Mouse (Mus musculus) midbrain, embryonic 13.5 days (tissue): ENCODE results near the gene Lingo1. TPM values are rescaled to one million over a fixed set of nuclear protein-coding genes. Genes with fewer than 3 reads are reported as not detected.

ENCODE experiments used
- ATAC-seq: fragments of 200-750 bp; cut with Nextera tagmentation; 2 replicates; pipeline ENCODE4 v1.8.0; 2017; ENCODE audit warnings: mild to moderate bottlenecking, moderate TSS enrichment, moderate library complexity
- H3K27ac ChIP-seq: fragments of 300-500 bp; sonication (generic); 2 replicates; pipeline ENCODE4 v1.5.1; 2015; ENCODE audit warnings: inconsistent platforms, mild to moderate bottlenecking, moderate library complexity
- H3K27me3 ChIP-seq: fragments of 300-500 bp; sonication (generic); 2 replicates; pipeline ENCODE4 v1.6.1; 2015; ENCODE audit warnings: mild to moderate bottlenecking, inconsistent platforms
- H3K36me3 ChIP-seq: fragments of 300-500 bp; sonication (generic); 2 replicates; pipeline ENCODE4 v1.6.1; 2015; ENCODE audit warnings: mild to moderate bottlenecking, inconsistent platforms
- H3K4me1 ChIP-seq: fragments of 300-500 bp; sonication (generic); replicated peaks from 2 replicates; pipeline ENCODE4 v1.6.1; 2015; ENCODE audit warnings: inconsistent platforms
- H3K4me2 ChIP-seq: fragments of 300-500 bp; sonication (generic); replicated peaks from 2 replicates; pipeline ENCODE4 v1.6.1; 2015; ENCODE audit warnings: moderate library complexity, mild to moderate bottlenecking, inconsistent platforms
- H3K4me3 ChIP-seq: fragments of 300-500 bp; sonication (generic); replicated peaks from 2 replicates; pipeline ENCODE4 v1.5.1; 2015; ENCODE audit warnings: mild to moderate bottlenecking, inconsistent platforms
- H3K9ac ChIP-seq: fragments of 300-500 bp; sonication (generic); replicated peaks from 2 replicates; pipeline ENCODE4 v1.6.1; 2015; ENCODE audit warnings: mild to moderate bottlenecking, inconsistent platforms
- H3K9me3 ChIP-seq: fragments of 300-500 bp; sonication (generic); 2 replicates; pipeline ENCODE4 v1.6.1; 2016; ENCODE audit warnings: mild to moderate bottlenecking, inconsistent platforms
- WGBS: fragments of 180-500 bp; shearing (Covaris S2); methylation state at CpG from one replicate; pipeline ENCODE4 v1.1.7; 2015; 5-methylcytosine and 5-hydroxymethylcytosine counted together
- polyA plus RNA-seq: library from polyadenylated mRNA; unstranded; fragments of >200 nt; fragmentation: Nextera tagmentation; extraction: Ambion mirVana; gene quantifications from 2 replicates; pipeline ENCODE4 v1.2.1, GENCODE M21; 2015

Gene Lingo1
- polyA plus RNA-seq, 1 experiment from 2014 or later = 39.0 TPM

DNA sequence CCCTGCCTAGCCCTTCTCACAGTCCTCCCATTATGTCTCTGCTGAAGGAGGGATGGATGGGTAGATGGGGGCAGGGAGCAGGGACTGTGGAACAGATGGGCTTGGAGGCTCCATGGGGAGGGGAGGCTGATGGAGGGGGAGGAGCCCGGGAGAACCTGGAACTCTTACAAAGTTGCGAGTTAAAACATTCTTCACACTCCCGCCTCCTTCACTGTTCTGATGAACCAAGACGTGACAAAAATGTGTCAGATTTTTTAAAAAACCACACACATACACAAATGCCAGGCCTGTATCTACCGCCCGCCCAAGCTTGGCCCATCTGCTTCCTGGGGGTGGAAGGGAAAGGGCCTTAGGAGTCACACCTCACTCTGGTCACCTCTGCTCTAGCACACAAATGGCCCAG lies 138.3 kb downstream of the Lingo1 start:
- no peak overlapping the region for H3K27ac ChIP-seq
- no peak for ATAC-seq

DNA sequence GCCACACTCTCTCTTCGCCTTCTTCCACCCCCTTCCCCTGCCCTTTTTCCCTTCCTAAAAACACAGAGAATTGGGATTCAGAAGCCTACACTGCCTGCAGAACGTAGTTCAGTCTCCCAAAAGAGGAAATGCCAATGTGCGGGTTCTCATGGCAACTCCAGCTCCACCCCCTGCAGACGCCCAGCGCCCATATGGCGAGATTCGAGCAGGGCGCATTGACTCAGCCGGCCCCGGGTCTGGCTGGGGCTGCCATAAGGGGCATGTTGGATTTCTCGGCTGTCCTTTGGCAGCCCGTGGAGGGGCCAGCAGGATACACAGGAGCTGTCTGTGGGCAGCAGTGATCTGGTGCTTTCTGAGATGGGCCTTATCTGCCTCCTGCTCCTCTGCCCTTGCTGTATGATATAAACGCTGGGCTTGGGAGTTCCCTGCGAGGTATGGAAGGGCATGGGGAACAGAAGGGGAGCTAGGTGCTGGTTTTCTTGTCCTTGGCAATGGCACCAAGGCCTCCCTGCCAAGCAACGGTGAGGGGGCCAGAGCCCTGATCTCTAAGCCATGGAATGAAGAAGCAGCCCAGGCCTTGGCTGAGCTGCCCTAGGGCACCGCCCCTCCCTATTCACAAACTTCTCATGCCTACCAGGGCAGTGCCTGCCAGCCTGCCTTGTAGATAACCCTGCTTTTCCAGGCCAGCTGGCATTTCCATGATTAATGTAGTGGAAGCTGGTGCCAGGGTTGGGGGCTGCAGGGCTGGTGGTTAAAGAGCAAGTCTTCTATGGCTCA lies 139.3 kb downstream of the Lingo1 start:
- peak; percentile 48; the same call in 1 of the 2 replicates for ATAC-seq
- no peak overlapping the region for H3K4me2 ChIP-seq
- no peak overlapping the region; the same call in 1 of the 2 replicates for H3K9ac ChIP-seq
- 0 out of 2 replicates have a peak, but pooled peaks cover 10% of the 10 kb centered on the region for H3K27me3 ChIP-seq
- no peaks in the 10 kb centered on the region for H3K36me3 ChIP-seq
- WGBS = 59% methylated on average over 16 of the region's 16 CpGs
- no peak overlapping the region for H3K4me3 ChIP-seq
- H3K9me3 ChIP-seq = no peaks in the 10 kb centered on the region
- H3K4me1 ChIP-seq = peaks cover 25% of the 10 kb centered on the region
- H3K27ac ChIP-seq = no peak overlapping the region

More for the DNA sequence above, 138.3 kb downstream of the Lingo1 start:
- no peaks in the 10 kb centered on the region for H3K36me3 ChIP-seq
- H3K27me3 ChIP-seq = 0 out of 2 replicates have a peak, but pooled peaks cover 10% of the 10 kb centered on the region
- 74% methylated on average over 6 of the region's 6 CpGs for WGBS
- peaks cover 27% of the 10 kb centered on the region for H3K4me1 ChIP-seq
- H3K9ac ChIP-seq = no peak overlapping the region
- no peak overlapping the region for H3K4me2 ChIP-seq
- no peak overlapping the region for H3K4me3 ChIP-seq
- H3K9me3 ChIP-seq = no peaks in the 10 kb centered on the region

DNA sequence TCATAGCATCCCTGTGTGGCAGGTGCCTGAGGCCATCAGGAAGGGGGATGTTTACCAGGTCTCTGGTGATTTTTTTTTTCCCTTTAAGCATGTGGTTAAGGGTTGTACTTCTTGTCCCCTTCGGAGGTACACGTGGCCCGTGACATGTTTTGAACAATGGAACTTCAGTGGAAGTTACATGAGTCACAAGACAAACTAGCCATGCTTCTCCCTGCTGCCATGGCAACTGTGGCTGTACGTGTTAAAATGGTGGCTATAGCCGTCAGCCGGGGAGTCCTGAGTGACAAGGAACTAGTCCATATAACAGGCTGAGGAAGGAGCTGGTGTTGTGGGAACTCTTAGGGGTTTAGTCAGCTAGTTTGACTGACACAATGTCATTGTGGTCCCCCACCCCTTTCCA lies 141.1 kb downstream of the Lingo1 start:
- no peak for ATAC-seq
- peaks cover 25% of the 10 kb centered on the region for H3K4me1 ChIP-seq
- no peaks in the 10 kb centered on the region for H3K36me3 ChIP-seq
- H3K4me3 ChIP-seq = no peak overlapping the region
- H3K9me3 ChIP-seq = no peaks in the 10 kb centered on the region
- no peak overlapping the region for H3K27ac ChIP-seq
- no peak overlapping the region for H3K9ac ChIP-seq
- H3K4me2 ChIP-seq = no peak overlapping the region
- 29% methylated on average over 6 of the region's 6 CpGs for WGBS
- 0 out of 2 replicates have a peak, but pooled peaks cover 3% of the 10 kb centered on the region for H3K27me3 ChIP-seq

DNA sequence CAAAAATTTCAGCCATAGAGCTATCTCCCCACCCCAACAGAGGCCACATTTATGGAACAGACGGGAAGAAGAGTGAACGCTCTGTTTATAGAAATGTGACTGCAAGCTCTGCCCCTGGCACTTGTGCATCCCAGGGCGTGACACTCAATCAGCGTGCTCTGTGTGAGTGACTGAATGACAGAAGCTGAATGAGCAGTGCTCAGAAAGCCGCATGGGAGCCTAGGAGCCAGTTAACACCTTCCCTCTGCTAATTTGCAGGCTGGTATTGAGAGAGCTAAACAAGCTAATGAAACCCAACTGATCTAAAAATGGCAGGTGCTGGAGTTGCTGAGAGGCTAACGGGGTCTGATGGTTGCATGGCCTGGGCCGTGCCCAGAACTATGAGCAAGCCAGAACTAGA lies 143.7 kb downstream of the Lingo1 start:
- WGBS = 75% methylated on average over 7 of the region's 7 CpGs
- Histone ChIP-seq H3K27ac (no peak overlapping the region), H3K36me3 (no peaks in the 10 kb centered on the region), H3K4me1 (peaks cover 25% of the 10 kb centered on the region), H3K9ac (no peak overlapping the region), H3K4me3 (no peak overlapping the region), H3K4me2 (no peak overlapping the region), H3K9me3 (no peaks in the 10 kb centered on the region), H3K27me3 (no peaks in the 10 kb centered on the region)
- no peak for ATAC-seq

DNA sequence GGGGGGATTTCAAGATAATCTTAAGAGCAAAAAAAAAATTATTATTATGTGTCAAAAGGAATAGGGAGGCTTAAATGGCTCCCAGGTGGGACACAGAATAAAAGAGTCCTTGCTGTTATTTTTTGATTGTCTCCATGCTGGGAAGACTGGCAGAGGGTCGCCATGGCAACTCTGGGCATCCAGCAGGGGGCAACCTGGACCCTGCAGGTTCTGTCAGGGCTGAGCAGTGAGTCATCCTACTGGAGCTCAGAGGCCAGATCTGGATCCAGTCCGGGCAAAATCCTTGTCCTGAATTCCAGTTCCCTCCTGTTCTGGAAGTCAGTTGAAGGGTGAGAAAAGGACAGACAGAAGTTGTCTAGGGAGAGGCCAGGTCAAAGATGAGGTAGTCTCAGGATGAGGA lies 144.7 kb downstream of the Lingo1 start:
- H3K4me3 ChIP-seq = no peak overlapping the region
- 46% methylated on average over 2 of the region's 2 CpGs for WGBS

DNA sequence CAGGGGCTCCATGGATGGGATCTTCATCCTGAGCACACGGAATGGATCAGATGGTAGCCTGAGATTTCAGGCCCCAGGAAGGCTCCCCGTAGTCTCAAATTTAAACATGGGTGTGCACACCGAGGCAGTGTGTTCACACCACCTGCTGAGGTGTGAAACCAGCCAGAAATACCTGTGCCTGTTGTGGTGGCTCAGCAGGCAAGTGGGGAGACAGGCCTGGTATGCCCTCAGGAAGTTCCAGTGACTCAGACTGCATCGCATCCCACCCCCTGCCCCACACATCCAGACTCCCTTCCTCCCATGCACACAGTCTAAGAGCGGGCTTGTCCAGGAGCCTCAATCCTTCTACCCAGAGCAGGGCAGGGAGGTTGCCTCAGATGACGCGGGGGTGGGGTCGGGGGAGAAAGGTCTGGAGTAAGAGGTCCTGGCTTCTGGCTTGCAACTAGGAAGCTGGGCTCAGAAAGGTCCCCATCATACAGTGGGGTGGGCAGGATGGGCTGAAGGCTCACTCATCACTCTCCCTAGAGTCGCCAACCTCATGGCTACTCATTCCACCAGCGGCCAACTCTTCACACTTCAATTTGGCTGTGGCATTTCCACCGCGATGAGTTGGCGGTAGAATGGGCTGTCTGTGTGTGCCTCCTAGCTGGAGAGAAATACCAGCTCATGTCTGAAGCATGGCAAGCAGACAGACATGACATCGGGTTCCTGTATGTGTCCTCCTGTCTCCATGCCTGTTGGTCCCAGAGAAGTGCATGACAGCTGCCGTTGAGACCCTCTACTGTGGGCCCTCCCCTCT lies 149.8 kb downstream of the Lingo1 start:
- Histone ChIP-seq H3K9me3 (no peaks in the 10 kb centered on the region), H3K27me3 (peaks cover 12% of the 10 kb centered on the region; the same call in 1 of the 2 replicates), H3K4me2 (no peak overlapping the region), H3K9ac (no peak overlapping the region), H3K4me3 (no peak overlapping the region), H3K36me3 (no peaks in the 10 kb centered on the region), H3K4me1 (peaks cover 30% of the 10 kb centered on the region), H3K27ac (no peak overlapping the region)
- 92% methylated on average over 15 of the region's 15 CpGs for WGBS
- no peak for ATAC-seq

More for the DNA sequence above, 144.7 kb downstream of the Lingo1 start:
- Histone ChIP-seq H3K9ac (no peak overlapping the region), H3K27ac (no peak overlapping the region), H3K4me2 (no peak overlapping the region), H3K27me3 (peaks cover 9% of the 10 kb centered on the region; the same call in 1 of the 2 replicates), H3K9me3 (no peaks in the 10 kb centered on the region), H3K4me1 (peaks cover 20% of the 10 kb centered on the region), H3K36me3 (no peaks in the 10 kb centered on the region)
- ATAC-seq = no peak

DNA sequence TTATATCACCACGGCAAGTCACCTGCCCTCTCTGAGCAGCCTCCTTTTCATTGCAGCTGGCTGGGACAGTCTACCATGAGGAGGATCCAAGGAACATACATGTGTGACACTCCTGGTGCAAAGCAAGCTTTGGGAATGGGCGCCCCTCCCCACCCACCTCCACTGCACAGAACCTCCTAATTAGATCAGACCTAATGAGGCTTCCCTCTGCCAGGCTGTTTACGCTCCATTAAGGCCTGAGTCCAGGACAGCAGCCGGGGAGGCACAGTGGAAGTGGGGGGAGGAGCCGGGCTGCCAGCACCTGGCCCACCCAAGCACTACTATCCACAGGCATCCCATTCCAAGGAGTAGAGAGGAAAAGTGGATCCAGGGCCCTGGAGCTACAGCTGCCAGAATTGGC lies 152.8 kb downstream of the Lingo1 start:
- Histone ChIP-seq H3K4me3 (no peak overlapping the region), H3K9me3 (no peaks in the 10 kb centered on the region), H3K27ac (no peak overlapping the region), H3K4me1 (peaks cover 36% of the 10 kb centered on the region), H3K9ac (no peak overlapping the region), H3K36me3 (no peaks in the 10 kb centered on the region), H3K4me2 (no peak overlapping the region), H3K27me3 (peaks cover 19% of the 10 kb centered on the region)
- 47% methylated on average over 5 of the region's 5 CpGs for WGBS
- peak; percentile 32 for ATAC-seq

DNA sequence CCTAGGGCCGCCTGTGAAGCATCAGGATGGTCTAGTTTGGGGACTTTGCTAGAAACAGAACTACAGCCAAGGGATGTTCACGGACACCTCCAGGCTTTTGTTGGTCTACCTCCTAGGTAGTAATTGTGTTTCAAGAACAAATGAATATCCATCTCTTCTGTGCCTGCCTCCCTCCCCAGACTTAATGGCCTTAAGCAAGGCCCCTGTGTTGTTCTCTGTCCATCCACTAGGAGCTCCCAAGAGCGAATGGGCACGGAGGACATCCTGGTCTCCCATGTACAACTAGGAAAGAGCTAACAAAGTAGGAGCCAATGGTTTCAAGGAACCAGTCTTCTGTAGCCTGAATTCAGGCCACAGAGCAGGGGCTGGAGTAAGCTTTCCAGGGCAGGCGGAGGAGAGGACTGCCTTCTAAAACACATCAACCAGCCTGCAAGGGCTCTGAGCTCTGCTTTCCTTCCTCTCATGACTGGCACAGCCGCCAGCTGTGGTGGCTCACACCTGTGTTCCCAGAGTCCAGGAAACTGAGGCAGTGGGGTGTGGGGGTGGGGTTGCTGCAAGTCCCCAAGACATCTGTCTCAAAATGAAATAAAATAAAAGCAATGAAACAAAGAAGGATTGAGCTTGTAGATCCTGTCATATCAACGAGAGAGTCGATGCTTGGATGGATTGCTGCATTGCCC lies 157.9 kb downstream of the Lingo1 start:
- no peak overlapping the region for H3K9ac ChIP-seq
- H3K27me3 ChIP-seq = peaks cover 40% of the 10 kb centered on the region
- H3K4me1 ChIP-seq = peaks cover 42% of the 10 kb centered on the region
- whole genome bisulfite sequencing = 54% methylated on average over 8 of the region's 8 CpGs
- H3K9me3 ChIP-seq = no peaks in the 10 kb centered on the region
- no peak overlapping the region for H3K4me3 ChIP-seq
- H3K4me2 ChIP-seq = no peak overlapping the region
- H3K36me3 ChIP-seq = no peaks in the 10 kb centered on the region
- H3K27ac ChIP-seq = no peak overlapping the region
- ATAC-seq = no peak

DNA sequence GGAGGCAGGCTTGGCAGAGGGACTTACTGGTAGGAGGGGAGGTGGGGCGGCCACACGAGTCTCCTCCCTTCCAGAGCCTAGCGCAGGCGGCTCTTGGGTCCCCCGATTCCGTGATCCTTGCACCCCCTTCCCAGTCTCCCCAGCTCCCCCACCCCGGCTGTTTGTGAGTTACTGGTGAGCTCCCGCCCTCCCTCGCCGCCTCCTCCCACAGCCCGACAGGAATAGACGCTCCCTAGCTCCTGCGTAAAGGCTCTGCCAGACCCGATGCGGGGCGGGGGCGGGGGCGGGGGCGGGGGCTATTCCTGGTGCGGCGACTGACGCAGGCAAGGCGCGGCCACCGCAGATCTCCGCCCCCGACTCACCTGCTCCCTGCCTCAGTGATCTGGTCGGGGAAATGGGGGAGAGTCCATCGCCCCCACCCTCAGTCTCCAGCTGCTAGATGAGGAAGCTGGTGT lies 158.8 kb downstream of the Lingo1 start:
- H3K36me3 ChIP-seq = no peaks in the 10 kb centered on the region

DNA sequence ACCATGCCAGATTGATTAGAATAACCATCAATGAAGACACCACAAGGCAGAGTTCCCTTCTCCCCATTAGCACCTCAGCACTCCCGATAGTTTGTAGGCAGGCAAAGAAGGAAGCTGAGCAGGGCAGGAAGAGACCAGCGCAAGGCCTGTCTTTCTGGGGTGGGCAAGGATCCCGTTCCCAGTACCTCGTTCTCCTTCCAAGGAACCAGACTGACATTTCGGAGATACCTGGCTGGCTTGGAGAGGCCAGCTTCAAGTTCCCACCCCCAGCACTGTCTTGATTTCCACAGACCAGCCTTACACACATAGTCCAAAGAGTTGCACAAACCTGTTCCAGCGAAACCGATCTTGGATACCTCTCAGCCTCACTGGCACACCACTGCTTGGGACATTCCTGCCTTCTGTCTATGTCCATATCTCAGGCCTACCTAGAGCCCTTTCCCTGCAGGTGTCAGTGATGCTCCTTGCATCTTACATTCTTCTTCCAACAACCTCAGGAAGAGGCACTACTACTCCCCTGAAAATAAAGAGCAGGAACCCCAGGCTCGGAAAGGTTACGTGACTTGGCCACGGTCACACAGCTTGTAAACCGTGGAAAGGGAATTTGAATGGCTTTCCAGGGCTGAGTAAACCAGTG lies 159.4 kb downstream of the Lingo1 start:
- no peak for ATAC-seq
- Histone ChIP-seq H3K4me2 (peak overlapping the region; percentile 37), H3K4me3 (no peak overlapping the region), H3K27ac (no peak overlapping the region), H3K27me3 (peaks cover 41% of the 10 kb centered on the region), H3K9ac (no peak overlapping the region), H3K36me3 (no peaks in the 10 kb centered on the region), H3K4me1 (peaks cover 43% of the 10 kb centered on the region), H3K9me3 (no peaks in the 10 kb centered on the region)
- 56% methylated on average over 11 of the region's 11 CpGs for WGBS

More for the DNA sequence above, 158.8 kb downstream of the Lingo1 start:
- Histone ChIP-seq H3K27ac (no peak overlapping the region), H3K4me3 (no peak overlapping the region), H3K4me2 (peak overlapping the region; percentile 37), H3K9ac (no peak overlapping the region), H3K4me1 (peaks cover 39% of the 10 kb centered on the region), H3K27me3 (peaks cover 41% of the 10 kb centered on the region), H3K9me3 (no peaks in the 10 kb centered on the region)
- WGBS = 3% methylated on average over 23 of the region's 29 CpGs
- no peak for ATAC-seq

DNA sequence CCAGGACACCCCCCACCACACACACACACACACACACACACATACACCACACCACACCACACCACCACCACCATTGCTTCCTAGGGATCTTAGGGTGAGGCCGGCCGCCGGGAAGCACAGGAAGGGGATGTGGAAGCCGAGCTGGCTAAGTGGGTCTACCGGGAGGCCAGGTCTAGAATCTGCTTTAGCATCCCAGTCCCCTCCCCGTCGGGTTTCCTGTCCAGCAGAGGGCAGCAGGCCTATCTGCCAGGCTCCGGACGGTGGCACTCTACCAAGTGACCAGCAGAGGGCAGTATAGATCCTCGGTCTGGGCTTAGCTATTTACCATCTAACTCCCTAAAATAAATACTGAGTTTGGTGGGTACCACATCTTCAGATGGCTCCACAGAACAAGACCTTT lies 160.1 kb downstream of the Lingo1 start:
- H3K9me3 ChIP-seq = no peaks in the 10 kb centered on the region
- ATAC-seq = peak; percentile 78
- peak overlapping the region; percentile 93 for H3K27ac ChIP-seq
- H3K4me1 ChIP-seq = peaks cover 49% of the 10 kb centered on the region
- H3K4me3 ChIP-seq = peak overlapping the region; percentile 80
- H3K4me2 ChIP-seq = peak overlapping the region; percentile 77
- peak overlapping the region; percentile 95; the same call in 1 of the 2 replicates for H3K9ac ChIP-seq
- H3K36me3 ChIP-seq = no peaks in the 10 kb centered on the region
- H3K27me3 ChIP-seq = peaks cover 41% of the 10 kb centered on the region
- WGBS = 0% methylated on average over 10 of the region's 10 CpGs
